Mouse (Mus musculus) forebrain, embryonic 13.5 days (tissue): Measurements from ENCODE around the gene Wnt4. TPM values are rescaled to one million over a fixed set of nuclear protein-coding genes. Genes with fewer than 3 reads are reported as not detected.

ENCODE experiments used
- polyA plus RNA-seq: library from polyadenylated mRNA; unstranded; fragments of >200 nt; fragmentation: Nextera tagmentation; extraction: Ambion mirVana; gene quantifications from 2 replicates; pipeline ENCODE4 v1.2.1, GENCODE M21; 2015

Wnt4 gene
- polyA plus RNA-seq, 1 experiment from 2014 or later: 0.30 TPM

Other genes with a start within 250 kb of the Wnt4 start
- 4.8 and 5.0 TPM in 2 replicates for gene Zbtb40, start 228.7 kb upstream of the Wnt4 start, polyA plus RNA-seq
- 670 and 681 TPM in 2 replicates for gene Cdc42, start 80.2 kb downstream of the Wnt4 start, polyA plus RNA-seq
- not detected in 2 replicates for gene Cela3a, start 132.3 kb downstream of the Wnt4 start, polyA plus RNA-seq
- not detected in 2 replicates for gene Cela3b, start 153.1 kb downstream of the Wnt4 start, polyA plus RNA-seq
- gene 1700013G24Rik, start 175.8 kb downstream of the Wnt4 start, polyA plus RNA-seq: not detected in 2 replicates
- 4.8 and 6.5 TPM in 2 replicates for gene Hspg2, start 191.3 kb downstream of the Wnt4 start, polyA plus RNA-seq